Mouse (Mus musculus): ENCODE results near the gene Sla2.

DNA sequence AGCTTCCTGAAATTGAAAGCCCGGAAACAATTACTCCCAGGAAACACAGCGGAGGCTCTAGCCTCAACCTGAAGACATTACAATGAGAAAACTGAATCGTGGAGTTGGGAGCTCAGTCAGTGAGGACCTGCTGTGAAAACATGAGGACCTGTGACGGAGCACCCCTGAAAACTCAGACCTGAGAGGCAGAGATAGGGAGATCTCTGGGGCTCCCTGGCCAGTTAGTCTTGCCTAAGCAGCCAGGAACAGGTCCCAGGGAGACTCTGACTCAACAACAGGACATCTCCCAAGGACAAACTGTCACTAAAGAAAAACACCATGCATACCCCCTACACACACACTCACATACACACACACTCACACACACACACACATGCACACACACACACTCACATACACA lies 11.4 kb upstream of the Sla2 start:
- TF ChIP-seq CTCF (IDR thresholded peaks at IDR 0.05; ENCODE audit: insufficient read depth, low read depth, low read length), result no peak
- no peak for TF ChIP-seq POLR2A (IDR thresholded peaks at IDR 0.05; ENCODE audit: insufficient read depth, low read depth, low read length)
